8 mouse cellular contexts compared by ENCODE assay signal in genomic region chr17:25791320-25791842, GRCm38 (mm10). TPM values are rescaled to one million over a fixed set of nuclear protein-coding genes. Genes with fewer than 3 reads are reported as not detected.
DNase-seq lines count a peak whose midpoint lies in the region; ATAC-seq and TF ChIP-seq lines count a peak whose summit lies in the region.

No protein-coding gene starts in this region.

- H3K4me3 ChIP-seq in spleen, adult 2 months (ENCODE audit: extremely low read depth, insufficient read depth, insufficient read length) = peak overlapping the region; percentile 97
- H3K4me3 ChIP-seq in limb, embryonic 14.5 days (replicated peaks; ENCODE audit: low read length) = peak overlapping the region; percentile 59
- H3K4me3 ChIP-seq in stomach, embryonic 14.5 days (ENCODE audit: low read depth, low read length) = peak overlapping the region; percentile 85

- H3K4me1 ChIP-seq in spleen, adult 2 months (ENCODE audit: control insufficient read depth, insufficient read depth, insufficient read length) = peaks cover 15% of the 10 kb centered on the region
- peaks cover 23% of the 10 kb centered on the region for H3K4me1 ChIP-seq in limb, embryonic 14.5 days (ENCODE audit: control insufficient read depth, insufficient read depth, low read length)
- peaks cover 33% of the 10 kb centered on the region for H3K4me1 ChIP-seq in stomach, embryonic 14.5 days (ENCODE audit: control insufficient read depth, insufficient read depth, low read length)

- H3K36me3 ChIP-seq in spleen, adult 2 months (ENCODE audit: control insufficient read depth, insufficient read depth, low read length) = no peaks in the 10 kb centered on the region; the same call in none of the 2 replicates
- H3K36me3 ChIP-seq in limb, embryonic 14.5 days (ENCODE audit: control insufficient read depth, insufficient read depth, low read length) = peaks cover 17% of the 10 kb centered on the region
- peaks cover 11% of the 10 kb centered on the region for H3K36me3 ChIP-seq in stomach, embryonic 14.5 days (ENCODE audit: control insufficient read depth, insufficient read depth, low read length)

- WGBS in spleen, adult 2 months = 26% methylated on average over 19 of the region's 19 CpGs
- 21% methylated on average over 19 of the region's 19 CpGs for WGBS in limb, embryonic 14.5 days
- WGBS in stomach, embryonic 14.5 days = 25% methylated on average over 19 of the region's 19 CpGs

- peak overlapping the region; percentile 60 for H3K9ac ChIP-seq in limb, embryonic 14.5 days (ENCODE audit: low read depth, low read length, severe bottlenecking)
- H3K9ac ChIP-seq in stomach, embryonic 14.5 days (replicated peaks; ENCODE audit: low read depth, low read length) = peak overlapping the region; percentile 54; the same call in 1 of the 2 replicates

- H3K27ac ChIP-seq in spleen, adult 2 months (ENCODE audit: insufficient read depth, low read length) = peak overlapping the region; percentile 94; the same call in 1 of the 2 replicates
- 0 out of 2 replicates have a peak overlapping the region, but pooled peaks have one; percentile 84 for H3K27ac ChIP-seq in limb, embryonic 14.5 days (replicated peaks; ENCODE audit: low read depth, low read length)
- no peak overlapping the region; the same call in 1 of the 2 replicates for H3K27ac ChIP-seq in stomach, embryonic 14.5 days (ENCODE audit: low read length)

- no peak for TF ChIP-seq CTCF in spleen, adult 2 months (IDR thresholded peaks at IDR 0.05; ENCODE audit: extremely low read depth, insufficient read depth, insufficient read length, insufficient replicate concordance)

- ATAC-seq in cerebellum, adult (ENCODE audit: insufficient number of reproducible peaks, low FRiP score, low TSS enrichment) = no peak
- ATAC-seq in limb, embryonic 14.5 days (ENCODE audit: low FRiP score, low read depth) = no peak; the same call in 1 of the 2 replicates
- no peak for ATAC-seq in stomach, embryonic 14.5 days (ENCODE audit: insufficient number of reproducible peaks, insufficient read depth, low FRiP score, low read depth)

- peak; percentile 47 for DNase-seq in cerebellum, adult 11-12 months
- DNase-seq in spleen, adult 2 months (ENCODE audit: low read depth in 1 of 2, low spot score in 2 of 2) = no peak
- no peak for DNase-seq in spleen, postnatal 10 days (ENCODE audit: low spot score in 2 of 2)
- DNase-seq in limb, embryonic 14.5 days (ENCODE audit: low spot score) = no peak
- no peak for DNase-seq in spleen, adult 12 weeks (ENCODE audit: low spot score)
- DNase-seq in kidney, adult 11 months = no peak

- no peaks in the 10 kb centered on the region for H3K9me3 ChIP-seq in limb, embryonic 14.5 days (ENCODE audit: control insufficient read depth, low read length)
- H3K9me3 ChIP-seq in stomach, embryonic 14.5 days (ENCODE audit: control insufficient read depth, low read depth, low read length) = no peaks in the 10 kb centered on the region

- no peak for TF ChIP-seq POLR2A in spleen, adult 2 months (IDR thresholded peaks at IDR 0.05; ENCODE audit: low read depth, low read length)
- no peak for TF ChIP-seq POLR2A in limb, embryonic 14.5 days (IDR thresholded peaks at IDR 0.05; ENCODE audit: borderline replicate concordance, extremely low read depth, insufficient read depth, insufficient read length)

- H3K27me3 ChIP-seq in spleen, adult 2 months (ENCODE audit: control insufficient read depth, insufficient read depth, low read length) = no peaks in the 10 kb centered on the region
- no peaks in the 10 kb centered on the region for H3K27me3 ChIP-seq in limb, embryonic 14.5 days (ENCODE audit: control insufficient read depth, insufficient read depth, low read length)
- no peaks in the 10 kb centered on the region for H3K27me3 ChIP-seq in stomach, embryonic 14.5 days (ENCODE audit: control insufficient read depth, insufficient read depth, low read length)

- H3K4me2 ChIP-seq in limb, embryonic 14.5 days (replicated peaks; ENCODE audit: low read depth, low read length, severe bottlenecking) = peak overlapping the region; percentile 97
- peak overlapping the region; percentile 85 for H3K4me2 ChIP-seq in stomach, embryonic 14.5 days (replicated peaks; ENCODE audit: low read depth, low read length)

RNA-seq across cellular contexts. Expression of gene Fam173a, which starts 1.3 kb away (rescaled TPM):
- 96.7 and 113 TPM in 2 replicates for polyA plus RNA-seq in spleen, adult 2 months (2012; rRNA removed)
- 114 and 117 TPM in 2 replicates for polyA plus RNA-seq in limb, embryonic 14.5 days (2012; rRNA removed)
- polyA plus RNA-seq in limb, embryonic 14.5 days (2014; fragmentation: Nextera tagmentation; extraction: Ambion mirVana) = 72.5 and 73.8 TPM in 2 replicates
- polyA plus RNA-seq in stomach, embryonic 14.5 days (2014; fragmentation: Nextera tagmentation; extraction: Ambion mirVana) = 109 and 110 TPM in 2 replicates

RNA-seq across cellular contexts. Expression of gene AC134908.4, which starts 4.1 kb away (rescaled TPM):
- 1.1 TPM in 1 of 2 replicates, not detected in the other for polyA plus RNA-seq in spleen, adult 2 months (2012; rRNA removed)
- polyA plus RNA-seq in limb, embryonic 14.5 days (2012; rRNA removed) = not detected in 2 replicates
- polyA plus RNA-seq in limb, embryonic 14.5 days (2014; fragmentation: Nextera tagmentation; extraction: Ambion mirVana) = 0.30 TPM in 1 of 2 replicates, not detected in the other
- polyA plus RNA-seq in stomach, embryonic 14.5 days (2014; fragmentation: Nextera tagmentation; extraction: Ambion mirVana) = not detected in 2 replicates

RNA-seq across cellular contexts. Expression of gene Ccdc78, which starts 5.0 kb away (rescaled TPM):
- polyA plus RNA-seq in spleen, adult 2 months (2012; rRNA removed) = 0.08 TPM in 1 of 2 replicates, not detected in the other
- 0.06 and 0.10 TPM in 2 replicates for polyA plus RNA-seq in limb, embryonic 14.5 days (2012; rRNA removed)
- polyA plus RNA-seq in limb, embryonic 14.5 days (2014; fragmentation: Nextera tagmentation; extraction: Ambion mirVana) = not detected in 2 replicates
- polyA plus RNA-seq in stomach, embryonic 14.5 days (2014; fragmentation: Nextera tagmentation; extraction: Ambion mirVana) = 0.30 TPM in 1 of 2 replicates, not detected in the other

RNA-seq across cellular contexts. Expression of gene Metrn, which starts 5.6 kb away (rescaled TPM):
- 37.6 and 61.5 TPM in 2 replicates for polyA plus RNA-seq in spleen, adult 2 months (2012; rRNA removed)
- polyA plus RNA-seq in limb, embryonic 14.5 days (2012; rRNA removed) = 83.6 and 119 TPM in 2 replicates
- 10.5 and 12.6 TPM in 2 replicates for polyA plus RNA-seq in limb, embryonic 14.5 days (2014; fragmentation: Nextera tagmentation; extraction: Ambion mirVana)
- 6.9 and 8.7 TPM in 2 replicates for polyA plus RNA-seq in stomach, embryonic 14.5 days (2014; fragmentation: Nextera tagmentation; extraction: Ambion mirVana)

RNA-seq across cellular contexts. Expression of gene Haghl, which starts 5.9 kb away (rescaled TPM):
- polyA plus RNA-seq in spleen, adult 2 months (2012; rRNA removed) = 37.9 and 49.4 TPM in 2 replicates
- 113 and 119 TPM in 2 replicates for polyA plus RNA-seq in limb, embryonic 14.5 days (2012; rRNA removed)
- 69.3 and 78.0 TPM in 2 replicates for polyA plus RNA-seq in limb, embryonic 14.5 days (2014; fragmentation: Nextera tagmentation; extraction: Ambion mirVana)
- polyA plus RNA-seq in stomach, embryonic 14.5 days (2014; fragmentation: Nextera tagmentation; extraction: Ambion mirVana) = 76.8 and 76.9 TPM in 2 replicates
